Mouse (Mus musculus) heart, adult 2 months (tissue): ENCODE data around the gene Tnik. TPM values are rescaled to one million over a fixed set of nuclear protein-coding genes. Genes with fewer than 3 reads are reported as not detected.

ENCODE experiments used
- DNase-seq, 2 experiments: peaks; one replicate each; pipeline ENCODE4 v3.0.0; 2021
- H3K27ac ChIP-seq: fragments of 200-600 bp; 2 replicates; pipeline ENCODE4 v1.8.1; 2022
- H3K27me3 ChIP-seq: fragments of 200-500 bp; 2 replicates; pipeline ENCODE4 v1.6.1; 2012; ENCODE audit warnings: mild to moderate bottlenecking, low read length, inconsistent platforms, mixed read lengths; ENCODE audit not compliant: control insufficient read depth, insufficient read depth
- H3K36me3 ChIP-seq: fragments of 200-500 bp; 2 replicates; pipeline ENCODE4 v1.6.1; 2012; ENCODE audit warnings: low read length, inconsistent platforms; ENCODE audit not compliant: control insufficient read depth, insufficient read depth
- H3K4me1 ChIP-seq: fragments of 200-500 bp; 2 replicates; pipeline ENCODE4 v1.6.1; 2011; ENCODE audit warnings: low read length; ENCODE audit not compliant: control insufficient read depth, insufficient read depth
- H3K4me3 ChIP-seq: fragments of 200-600 bp; 2 replicates; pipeline ENCODE4 v1.8.1; 2022
- H3K79me2 ChIP-seq: fragments of 200-500 bp; replicated peaks from 2 replicates; pipeline ENCODE4 v1.6.1; 2012; ENCODE audit warnings: mild to moderate bottlenecking, inconsistent platforms, low read length, moderate library complexity, mixed read lengths; ENCODE audit not compliant: control insufficient read depth, insufficient read depth
- H3K9ac ChIP-seq: fragments of 200-500 bp; 2 replicates; pipeline ENCODE4 v1.6.1; 2012; ENCODE audit warnings: low read depth, mild to moderate bottlenecking, control low read depth, inconsistent platforms, low read length, mixed read lengths
- CTCF ChIP-seq: fragments of 200-600 bp; IDR thresholded peaks from 2 replicates; pipeline ENCODE4 v1.8.1; 2022; ENCODE audit warnings: antibody characterized with exemption, mild to moderate bottlenecking, moderate library complexity
- EP300 ChIP-seq: fragments of 200-500 bp; IDR thresholded peaks from 2 replicates; pipeline ENCODE4 v1.6.1; 2011; ENCODE audit warnings: low read depth, low read length, control low read depth; ENCODE audit not compliant: insufficient read depth
- POLR2A ChIP-seq: fragments of 200-500 bp; IDR thresholded peaks from 2 replicates; pipeline ENCODE4 v1.6.1; 2011; ENCODE audit warnings: mild to moderate bottlenecking, low read depth, low read length, control low read depth; ENCODE audit not compliant: insufficient read depth
- WGBS: fragments of 180-500 bp; shearing (Covaris S2); methylation state at CpG from one replicate; pipeline ENCODE4 v1.1.7; 2018; 5-methylcytosine and 5-hydroxymethylcytosine counted together
- intact Hi-C: fragments of 180-260 bp; cut with DNase I; formaldehyde crosslinking; loops from one replicate; pipeline ENCODE4 v1.15.1; 2025
- polyA plus RNA-seq: library from polyadenylated mRNA; depleted of rRNA; stranded (reverse); fragments of >200 nt; gene quantifications from 2 replicates; pipeline ENCODE4 v1.2.3, GENCODE M21; 2012
- total RNA-seq, 2 experiments: library from RNA; stranded (reverse); gene quantifications; 2 replicates each; pipeline ENCODE4 v1.2.3; 2021

The Tnik gene
- total and polyA plus RNA-seq, 3 experiments: 6.6 to 29.8 (median 26.8) TPM

DNA sequence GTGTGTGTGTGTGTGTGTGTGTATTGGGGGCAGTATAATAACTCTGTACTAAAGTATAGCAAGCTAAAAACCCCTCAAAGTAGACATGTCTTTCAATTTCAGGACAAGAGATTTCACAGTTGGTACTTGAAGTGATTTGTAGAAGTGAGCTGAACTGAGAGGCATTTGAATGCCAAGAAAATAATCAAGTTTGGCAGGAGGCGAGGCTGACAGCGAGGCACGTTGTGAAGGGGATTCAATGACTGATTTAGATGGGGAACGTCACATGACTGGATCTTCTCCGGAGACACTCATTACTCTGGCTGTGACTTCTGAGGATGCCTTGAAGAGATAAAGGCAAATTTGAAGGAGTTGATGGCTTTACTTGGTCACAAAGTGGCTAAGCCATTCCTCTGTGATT lies 69.3 kb downstream of the Tnik start:
- Histone ChIP-seq H3K36me3 (peaks cover 2% of the 10 kb centered on the region; the same call in 1 of the 2 replicates), H3K4me3 (no peak overlapping the region), H3K79me2 (no peaks in the 10 kb centered on the region; the same call in 1 of the 2 replicates), H3K27me3 (no peaks in the 10 kb centered on the region), H3K27ac (no peak overlapping the region), H3K9ac (no peak overlapping the region), H3K4me1 (peaks cover 4% of the 10 kb centered on the region)
- no peak for TF ChIP-seq EP300
- TF ChIP-seq POLR2A: no peak
- TF ChIP-seq CTCF: no peak
- intact Hi-C loops: no loop called here
- 43% methylated on average over 5 of the region's 5 CpGs for WGBS
- DNase-seq: no peak

DNA sequence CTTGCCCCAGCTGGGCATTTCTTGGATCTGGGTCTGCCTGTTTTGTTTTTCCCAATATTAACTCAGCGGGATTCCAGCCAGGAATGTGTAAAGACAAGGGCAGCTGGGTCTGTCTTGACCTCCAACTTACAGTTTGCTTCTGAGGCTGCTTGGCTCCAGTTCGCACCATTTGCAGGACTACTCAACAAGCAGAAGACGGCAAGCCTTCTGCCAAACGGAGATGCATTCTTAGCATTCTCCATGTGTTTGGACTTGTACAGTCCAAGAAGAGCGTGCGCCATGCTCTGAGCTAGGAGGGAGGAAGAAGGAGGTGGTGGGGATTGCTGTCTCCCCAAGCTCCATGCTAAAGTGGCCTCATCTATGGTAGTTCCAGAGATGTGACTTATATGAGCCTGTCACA lies 70.9 kb downstream of the Tnik start:
- H3K27me3 ChIP-seq: no peaks in the 10 kb centered on the region
- intact Hi-C loops: no loop called here
- WGBS: 39% methylated on average over 6 of the region's 6 CpGs
- no peak overlapping the region for H3K4me3 ChIP-seq
- H3K9ac ChIP-seq: no peak overlapping the region
- TF ChIP-seq POLR2A (no peak), EP300 (no peak), CTCF (no peak)
- peak in 1 of 2 experiments; percentile 38 for DNase-seq
- no peaks in the 10 kb centered on the region; the same call in 1 of the 2 replicates for H3K79me2 ChIP-seq
- H3K4me1 ChIP-seq: peaks cover 4% of the 10 kb centered on the region
- peaks cover 2% of the 10 kb centered on the region; the same call in 1 of the 2 replicates for H3K36me3 ChIP-seq
- no peak overlapping the region for H3K27ac ChIP-seq

DNA sequence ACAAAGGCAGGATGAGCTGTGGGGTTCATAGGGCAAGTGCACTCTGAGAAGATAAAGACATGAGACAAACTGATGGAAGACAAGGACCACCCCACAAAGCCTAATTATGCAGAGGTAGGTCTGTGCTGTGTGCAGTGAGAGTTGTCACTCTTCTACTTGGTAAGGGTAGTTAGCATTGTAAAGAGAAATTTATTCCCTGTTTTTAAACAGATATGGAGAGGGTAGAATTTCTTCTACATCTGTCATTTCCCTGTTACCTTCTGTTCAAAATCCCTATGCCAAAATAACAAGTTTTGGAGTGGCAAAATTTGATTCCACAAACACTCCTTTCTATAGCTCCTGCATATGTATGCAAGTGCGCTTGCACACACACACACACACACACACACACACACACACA lies 71.5 kb downstream of the Tnik start:
- Histone ChIP-seq H3K79me2 (no peaks in the 10 kb centered on the region; the same call in 1 of the 2 replicates), H3K27me3 (no peaks in the 10 kb centered on the region), H3K4me1 (peaks cover 4% of the 10 kb centered on the region), H3K27ac (no peak overlapping the region), H3K4me3 (no peak overlapping the region), H3K36me3 (peaks cover 2% of the 10 kb centered on the region; the same call in 1 of the 2 replicates), H3K9ac (no peak overlapping the region)
- TF ChIP-seq EP300: no peak
- TF ChIP-seq POLR2A: no peak
- no peak for TF ChIP-seq CTCF
- 78% methylated on average over 1 of the region's 1 CpGs for WGBS
- intact Hi-C loops: no loop called here
- no peak for DNase-seq

DNA sequence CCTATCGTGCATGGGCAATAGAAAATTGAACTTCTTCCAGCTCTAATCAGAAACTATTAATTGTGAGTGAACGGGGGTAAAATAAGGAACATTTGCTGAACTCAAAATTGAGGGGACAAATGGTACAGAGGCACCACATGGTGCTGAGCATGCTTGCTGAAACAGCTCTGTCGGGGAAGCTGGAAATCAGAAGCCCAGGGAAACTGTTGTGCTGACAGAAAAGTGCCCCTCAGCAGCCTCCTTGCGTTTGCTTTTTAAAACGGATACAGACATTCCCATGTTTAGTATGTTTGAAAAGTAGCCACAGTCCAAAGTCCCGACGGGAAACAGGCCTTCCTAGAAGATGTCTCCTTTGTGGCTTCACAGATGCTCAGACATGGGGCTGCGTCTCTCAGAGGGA lies 77.1 kb downstream of the Tnik start:
- intact Hi-C loops: no loop called here
- no peak for DNase-seq
- WGBS: 65% methylated on average over 8 of the region's 8 CpGs
- Histone ChIP-seq H3K27ac (no peak overlapping the region), H3K9ac (no peak overlapping the region), H3K79me2 (no peaks in the 10 kb centered on the region), H3K27me3 (no peaks in the 10 kb centered on the region), H3K4me1 (no peaks in the 10 kb centered on the region), H3K36me3 (no peaks in the 10 kb centered on the region), H3K4me3 (no peak overlapping the region)
- TF ChIP-seq EP300: no peak
- no peak for TF ChIP-seq POLR2A
- TF ChIP-seq CTCF: no peak

DNA sequence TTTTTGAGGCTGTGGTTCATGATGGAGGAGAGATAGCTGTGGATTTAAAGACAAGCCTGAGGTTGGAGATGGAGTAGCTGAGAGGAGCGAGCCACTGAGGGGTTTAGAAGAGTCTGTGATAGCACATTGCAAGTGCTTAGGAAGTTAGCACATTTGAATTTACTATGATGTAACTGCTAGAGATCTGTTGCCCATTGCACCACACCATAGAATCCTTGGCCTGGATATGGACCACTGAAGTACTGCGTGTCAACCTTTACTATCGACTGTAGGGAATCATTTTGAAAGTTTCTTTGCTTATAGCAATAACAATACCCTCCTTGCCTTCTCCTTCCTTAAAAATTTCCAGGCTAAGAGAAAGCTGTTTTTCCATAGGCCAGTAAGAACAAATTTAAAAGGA lies 80.2 kb downstream of the Tnik start:
- intact Hi-C loops: no loop called here
- DNase-seq: no peak
- Histone ChIP-seq H3K27ac (no peak overlapping the region), H3K27me3 (no peaks in the 10 kb centered on the region), H3K4me3 (no peak overlapping the region), H3K79me2 (no peaks in the 10 kb centered on the region), H3K4me1 (no peaks in the 10 kb centered on the region; the same call in 1 of the 2 replicates), H3K9ac (no peak overlapping the region), H3K36me3 (no peaks in the 10 kb centered on the region)
- no peak for TF ChIP-seq CTCF
- 89% methylated on average over 3 of the region's 3 CpGs for WGBS

DNA sequence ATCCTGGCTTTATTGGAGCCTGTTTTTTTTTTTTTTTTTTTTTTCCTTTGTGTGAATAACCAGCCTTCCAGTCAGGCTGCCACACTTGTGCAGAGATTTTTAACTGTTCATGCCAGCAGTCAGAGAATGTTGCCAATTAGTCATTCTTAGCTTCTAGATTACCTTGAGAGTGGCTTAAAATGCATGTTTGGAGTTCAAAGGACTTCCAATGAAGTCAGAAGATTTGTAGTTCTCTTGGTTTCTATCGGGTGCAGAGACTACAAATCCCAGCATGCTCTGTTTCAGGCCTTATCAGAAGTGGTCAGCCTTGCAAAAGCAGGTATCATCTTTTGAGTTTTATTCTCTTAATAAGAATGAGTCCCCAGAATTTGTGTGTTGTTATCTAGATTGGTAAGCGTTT lies 80.6 kb downstream of the Tnik start:
- no peak overlapping the region for H3K27ac ChIP-seq
- DNase-seq: no peak
- H3K27me3 ChIP-seq: no peaks in the 10 kb centered on the region
- H3K79me2 ChIP-seq: no peaks in the 10 kb centered on the region
- WGBS: 86% methylated on average over 2 of the region's 2 CpGs
- TF ChIP-seq CTCF (no peak), EP300 (no peak), POLR2A (no peak)
- H3K4me3 ChIP-seq: no peak overlapping the region
- H3K36me3 ChIP-seq: no peaks in the 10 kb centered on the region
- H3K4me1 ChIP-seq: no peaks in the 10 kb centered on the region; the same call in 1 of the 2 replicates
- intact Hi-C loops: no loop called here
- H3K9ac ChIP-seq: no peak overlapping the region
